10 mouse cellular contexts compared by ENCODE assay signal in genomic region chr8:124926351-124926771, GRCm38 (mm10). TPM values are rescaled to one million over a fixed set of nuclear protein-coding genes. Genes with fewer than 3 reads are reported as not detected.
DNase-seq lines count a peak whose midpoint lies in the region; ATAC-seq and TF ChIP-seq lines count a peak whose summit lies in the region.
"Had no signal": no experiment of that assay in that cellular context is flagged by ENCODE, and none has a peak within 500 bp of the region (broad histone marks: within the 10 kb centered on the region; RNA-seq: fewer than 3 reads in every experiment).

No protein-coding gene starts in this region.

- no peaks in the 10 kb centered on the region for H3K9me3 ChIP-seq in liver, postnatal 0 days (ENCODE audit: low read length)
- H3K9me3 ChIP-seq in intestine, embryonic 14.5 days (ENCODE audit: control insufficient read depth, low read length): no peaks in the 10 kb centered on the region
- H3K9me3 ChIP-seq: liver, embryonic 15.5 days had no signal

- 42% methylated on average over 10 of the region's 10 CpGs for WGBS in liver, postnatal 0 days (ENCODE audit: insufficient replicate concordance)
- WGBS in intestine, embryonic 14.5 days: 34% methylated on average over 10 of the region's 10 CpGs

- TF ChIP-seq EP300 in liver, postnatal 0 days (IDR thresholded peaks at IDR 0.05; ENCODE audit: low read depth): no peak

- no peak for TF ChIP-seq CTCF in liver, postnatal 0 days (IDR thresholded peaks at IDR 0.05; ENCODE audit: low read depth)

- H3K9ac ChIP-seq in liver, postnatal 0 days (replicated peaks): no peak overlapping the region
- no peak overlapping the region for H3K9ac ChIP-seq in intestine, embryonic 14.5 days (ENCODE audit: low read length)
- H3K9ac ChIP-seq: liver, embryonic 15.5 days had no signal

- no peak overlapping the region for H3K4me2 ChIP-seq in liver, postnatal 0 days (ENCODE audit: low read depth, low read length)
- no peak overlapping the region for H3K4me2 ChIP-seq in intestine, embryonic 14.5 days (ENCODE audit: low read length)

- DNase-seq in liver, postnatal 0 days: no peak
- no peak for DNase-seq in liver
- DNase-seq in fibroblast of lung, adult 2 months (ENCODE audit: low read depth): peak; percentile 100
- DNase-seq in intestine, embryonic 14.5 days (ENCODE audit: low spot score): no peak
- DNase-seq in skeletal muscle tissue, adult 2 months (ENCODE audit: low read depth, low spot score): peak; percentile 45
- DNase-seq in thymus, postnatal 10 days (ENCODE audit: low spot score in 2 of 2): no peak
- DNase-seq in left cerebral cortex, adult 9 months (ENCODE audit: low spot score in 2 of 2): no peak
- no peak for DNase-seq in c-Kit-positive CD71-positive TER-119-positive erythroid progenitor cells, embryonic 14.5 days (ENCODE audit: low spot score)

- H3K36me3 ChIP-seq in liver, postnatal 0 days (replicated peaks; ENCODE audit: insufficient read depth, low read length): no peaks in the 10 kb centered on the region
- no peaks in the 10 kb centered on the region for H3K36me3 ChIP-seq in intestine, embryonic 14.5 days (ENCODE audit: control insufficient read depth, insufficient read depth, low read length)
- H3K36me3 ChIP-seq: liver, embryonic 15.5 days had no signal

- H3K27ac ChIP-seq in liver, postnatal 0 days (ENCODE audit: low read depth): peak overlapping the region; percentile 26; the same call in 1 of the 2 replicates
- peak overlapping the region; percentile 64 for H3K27ac ChIP-seq in intestine, embryonic 14.5 days (ENCODE audit: low read depth)
- H3K27ac ChIP-seq: forebrain, embryonic 10.5 days; liver, embryonic 15.5 days had no signal

- no peaks in the 10 kb centered on the region for H3K27me3 ChIP-seq in liver, postnatal 0 days (ENCODE audit: insufficient read depth, low read length)
- no peaks in the 10 kb centered on the region for H3K27me3 ChIP-seq in intestine, embryonic 14.5 days (replicated peaks; ENCODE audit: control insufficient read depth, insufficient read depth, low read length)
- H3K27me3 ChIP-seq: liver, embryonic 15.5 days had no signal

- H3K4me3 ChIP-seq in liver, postnatal 0 days (ENCODE audit: low read depth, low read length): no peak overlapping the region
- no peak overlapping the region for H3K4me3 ChIP-seq in intestine, embryonic 14.5 days (ENCODE audit: low read depth, low read length)
- H3K4me3 ChIP-seq: forebrain, embryonic 10.5 days; liver, embryonic 15.5 days had no signal

- peaks cover 66% of the 10 kb centered on the region for H3K4me1 ChIP-seq in liver, postnatal 0 days (ENCODE audit: insufficient read depth)
- peaks cover 24% of the 10 kb centered on the region for H3K4me1 ChIP-seq in intestine, embryonic 14.5 days (replicated peaks; ENCODE audit: control insufficient read depth, insufficient read depth, low read length)
- H3K4me1 ChIP-seq: forebrain, embryonic 10.5 days had no signal

- ATAC-seq in liver, postnatal 0 days: no peak
- ATAC-seq in intestine, embryonic 14.5 days (replicated peaks; ENCODE audit: low FRiP score, low TSS enrichment, low read depth): peak; percentile 40; the same call in 1 of the 2 replicates

RNA-seq across cellular contexts. Expression of gene Egln1, which starts 22.8 kb away (rescaled TPM):
- polyA plus RNA-seq in liver, postnatal 0 days (2015; fragmentation: Nextera tagmentation; extraction: Ambion mirVana): 3.2 and 3.3 TPM in 2 replicates
- 16.8 and 18.7 TPM in 2 replicates for polyA plus RNA-seq in intestine, embryonic 14.5 days (2014; fragmentation: Nextera tagmentation; extraction: Ambion mirVana)

RNA-seq across cellular contexts. Expression of gene Sprtn, which starts 28.7 kb away (rescaled TPM):
- polyA plus RNA-seq in liver, postnatal 0 days (2015; fragmentation: Nextera tagmentation; extraction: Ambion mirVana): 3.7 and 4.0 TPM in 2 replicates
- polyA plus RNA-seq in intestine, embryonic 14.5 days (2014; fragmentation: Nextera tagmentation; extraction: Ambion mirVana): 7.9 and 8.8 TPM in 2 replicates

RNA-seq across cellular contexts. Expression of gene Exoc8, which starts 28.9 kb away (rescaled TPM):
- polyA plus RNA-seq in liver, postnatal 0 days (2015; fragmentation: Nextera tagmentation; extraction: Ambion mirVana): 2.7 and 2.8 TPM in 2 replicates
- polyA plus RNA-seq in intestine, embryonic 14.5 days (2014; fragmentation: Nextera tagmentation; extraction: Ambion mirVana): 7.5 and 7.7 TPM in 2 replicates

Comparison
In these comparisons a context has a peak if more than half of its experiments do, and no peak if none do; other contexts are left out.
1. DNase-seq: peak in fibroblast of lung, adult 2 months (single experiment) and skeletal muscle tissue, adult 2 months (single experiment); none in liver, postnatal 0 days (single experiment), liver (single experiment), intestine, embryonic 14.5 days (single experiment), thymus, postnatal 10 days (0 of 2), left cerebral cortex, adult 9 months (0 of 2) and c-Kit-positive CD71-positive TER-119-positive erythroid progenitor cells, embryonic 14.5 days (single experiment).